Mouse (Mus musculus) liver, postnatal 0 days (tissue): ENCODE data around the gene Sertad3.

Source experiments
- CTCF ChIP-seq: sonication (generic); IDR thresholded peaks from 2 replicates; pipeline ENCODE4 v1.5.1; 2016; ENCODE audit warnings: antibody characterized with exemption, low read depth
- EP300 ChIP-seq: IDR thresholded peaks from 2 replicates; pipeline ENCODE4 v1.6.1; 2016; ENCODE audit warnings: antibody characterized with exemption, low read depth, mild to moderate bottlenecking

GRCm38 (mm10) chr7:27506765-27507370 is 33.3 kb downstream of the Sertad3 start:
- TF ChIP-seq CTCF (no peak), EP300 (no peak)
